Mouse (Mus musculus): ENCODE data around the gene Ptma.
"Not testable (repeated sequence)": the region's sequence is repeated elsewhere in the genome, so short reads cannot be mapped to it uniquely, and the experiment has no call there.

The Ptma gene

GRCm38 (mm10) chr1:86496340-86496739 is 30.2 kb upstream of the Ptma start:
- no peak for DNase-seq (ENCODE audit: extremely low read depth, low read depth)

- DNase-seq (ENCODE audit: extremely low read depth, low read depth), result no peak
Observed at GRCm38 (mm10) chr1:86497361-86497760, 29.2 kb upstream of the Ptma start.

DNA sequence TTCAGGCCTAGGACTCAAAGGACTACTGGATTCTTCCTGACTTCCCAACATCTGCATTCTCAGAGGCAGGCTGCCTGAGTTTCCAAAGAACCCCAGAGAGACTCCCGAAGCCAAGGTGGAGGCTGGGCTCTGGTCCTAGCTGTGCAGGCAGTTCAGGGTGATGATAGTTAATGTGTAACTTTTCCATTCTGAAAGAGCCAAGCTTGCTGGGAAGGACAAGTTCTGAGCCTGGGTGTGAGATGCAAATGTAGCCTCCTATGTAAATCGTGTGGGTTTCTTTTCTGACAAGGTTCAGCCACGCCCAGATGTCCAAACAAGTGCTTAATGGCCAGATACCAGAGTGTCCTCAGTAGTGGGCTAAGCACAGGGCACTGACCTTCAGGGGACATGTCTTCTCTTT is 28.5 kb upstream of the Ptma start:
- no peak for DNase-seq (ENCODE audit: extremely low read depth, low read depth)

- DNase-seq (ENCODE audit: extremely low read depth, low read depth), result no peak
Observed at GRCm38 (mm10) chr1:86498611-86499010, 27.9 kb upstream of the Ptma start.

DNA sequence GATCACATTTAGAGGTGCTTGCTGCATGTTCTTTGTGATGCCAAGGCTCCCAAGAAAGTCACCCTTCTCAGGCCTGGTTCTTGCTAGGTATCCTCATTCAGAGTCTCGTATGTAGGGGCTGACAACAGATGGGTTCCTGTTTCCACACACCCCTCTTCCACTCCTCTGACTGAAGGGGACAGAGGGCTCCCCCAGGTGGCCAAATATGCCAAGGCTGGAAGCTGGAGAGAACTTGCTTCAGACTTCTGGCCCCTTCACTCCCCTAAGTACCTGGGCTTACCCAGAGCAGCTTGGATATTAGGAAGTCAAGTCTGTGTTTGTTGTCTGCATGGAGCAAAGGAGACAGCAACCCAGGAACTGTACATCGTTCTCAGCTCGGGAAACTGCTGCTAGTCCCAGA is 26.6 kb upstream of the Ptma start:
- DNase-seq (ENCODE audit: extremely low read depth, low read depth), result peak; percentile 67

DNA sequence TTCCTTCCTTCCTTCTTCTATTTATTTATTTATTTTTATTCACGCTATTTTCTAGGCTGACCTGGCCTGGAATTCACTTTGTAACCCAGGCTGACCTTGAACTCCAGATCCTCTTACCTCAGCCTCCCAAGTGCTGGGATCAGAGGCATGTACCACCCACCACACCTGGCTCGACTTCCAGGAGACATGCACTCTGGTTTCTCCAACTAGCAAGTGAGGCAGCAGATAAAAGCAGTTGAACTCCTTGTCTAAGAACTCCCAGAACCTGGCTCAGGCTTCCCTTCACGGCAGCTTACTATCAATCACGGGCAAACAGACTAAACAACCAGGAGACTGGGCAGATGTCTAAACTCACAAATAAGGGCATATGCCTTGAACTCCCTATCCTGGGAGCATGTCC is 25.8 kb upstream of the Ptma start:
- DNase-seq (ENCODE audit: extremely low read depth, low read depth), result no peak

DNA sequence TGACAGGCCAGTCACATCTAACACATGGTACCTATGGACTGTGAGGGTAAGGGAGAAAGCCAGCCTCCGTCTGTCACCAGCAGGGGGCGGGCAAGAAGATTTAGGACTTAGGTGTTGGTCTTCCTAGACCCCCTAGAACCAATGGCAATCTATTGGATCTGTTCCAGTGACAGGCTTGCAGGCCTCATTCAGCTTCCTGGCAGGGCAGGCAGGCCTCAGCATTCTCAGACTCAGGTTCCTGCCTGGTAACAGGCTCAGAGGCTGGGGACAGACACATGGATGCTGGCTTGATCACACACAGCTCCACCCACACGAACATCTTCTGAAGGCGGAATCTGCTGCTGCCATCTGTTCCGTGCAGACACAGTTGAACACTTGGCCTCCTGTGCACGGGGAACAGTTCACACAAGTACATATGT is 25.4 kb upstream of the Ptma start:
- peak; percentile 66 for DNase-seq (ENCODE audit: extremely low read depth, low read depth)

DNA sequence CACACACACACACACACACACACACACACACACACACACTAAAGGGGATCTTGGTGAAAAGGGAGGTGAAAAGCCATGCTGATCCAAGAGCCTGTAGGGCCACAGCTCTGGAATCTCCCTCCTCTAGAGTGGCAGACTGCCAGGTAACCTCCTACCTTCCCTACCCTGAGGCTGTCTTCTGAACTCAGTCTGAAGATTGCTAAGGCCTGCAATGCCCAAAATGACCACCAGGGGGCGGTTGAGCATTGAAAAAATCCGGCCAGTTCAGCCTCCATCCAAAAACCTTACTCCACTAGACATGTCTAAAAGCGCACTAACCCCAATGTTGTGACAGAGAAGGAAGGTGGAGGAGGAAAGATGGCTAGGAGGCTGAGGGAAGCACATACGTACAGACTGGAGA is 25.0 kb upstream of the Ptma start:
- DNase-seq (ENCODE audit: extremely low read depth, low read depth), result peak; percentile 79

DNA sequence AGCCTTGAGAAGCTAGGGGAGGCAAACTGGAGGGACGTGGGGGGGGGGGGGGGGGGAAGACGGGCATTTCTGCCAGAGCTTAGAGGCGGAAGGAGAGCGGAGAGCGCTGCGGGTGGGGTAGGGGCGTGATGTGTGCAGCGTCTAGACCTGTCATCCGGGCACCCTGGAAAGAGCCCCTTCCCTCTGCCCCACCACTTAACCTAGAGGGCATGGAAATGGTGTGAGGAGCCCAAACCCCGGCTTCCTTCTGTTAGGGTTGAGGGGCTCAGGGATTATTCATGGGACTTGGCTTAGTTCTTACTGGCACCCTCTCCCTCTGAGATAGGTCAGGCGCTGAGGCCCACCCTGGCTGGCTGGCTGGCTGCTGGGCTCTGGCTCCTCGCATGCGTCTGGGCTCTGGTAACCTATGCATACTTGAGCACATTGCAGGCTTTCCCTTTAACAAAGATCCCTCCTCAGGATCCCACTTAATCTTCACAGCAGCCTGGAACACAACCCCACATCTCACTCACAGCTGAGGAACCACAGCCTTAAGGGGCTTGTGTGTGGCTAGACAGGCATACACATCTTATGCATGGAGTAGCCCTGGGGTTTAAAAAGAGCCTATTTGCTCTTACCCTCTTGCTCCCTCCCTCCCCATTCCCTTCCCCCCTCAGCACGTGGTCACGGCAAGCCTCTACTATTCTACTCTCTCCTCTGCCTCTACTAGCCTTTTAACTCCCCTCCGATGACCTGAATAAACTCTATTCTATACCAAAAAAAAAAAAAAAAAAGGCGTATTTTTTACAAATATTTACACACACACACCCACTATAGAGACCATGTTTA is 24.1 kb upstream of the Ptma start:
- DNase-seq (ENCODE audit: extremely low read depth, low read depth), result no peak

GRCm38 (mm10) chr1:86503165-86503747 is 23.3 kb upstream of the Ptma start:
- no peak for DNase-seq (ENCODE audit: extremely low read depth, low read depth)

- DNase-seq (ENCODE audit: extremely low read depth, low read depth), result peak; percentile 65
Observed at GRCm38 (mm10) chr1:86503906-86504696, 22.4 kb upstream of the Ptma start.

DNA sequence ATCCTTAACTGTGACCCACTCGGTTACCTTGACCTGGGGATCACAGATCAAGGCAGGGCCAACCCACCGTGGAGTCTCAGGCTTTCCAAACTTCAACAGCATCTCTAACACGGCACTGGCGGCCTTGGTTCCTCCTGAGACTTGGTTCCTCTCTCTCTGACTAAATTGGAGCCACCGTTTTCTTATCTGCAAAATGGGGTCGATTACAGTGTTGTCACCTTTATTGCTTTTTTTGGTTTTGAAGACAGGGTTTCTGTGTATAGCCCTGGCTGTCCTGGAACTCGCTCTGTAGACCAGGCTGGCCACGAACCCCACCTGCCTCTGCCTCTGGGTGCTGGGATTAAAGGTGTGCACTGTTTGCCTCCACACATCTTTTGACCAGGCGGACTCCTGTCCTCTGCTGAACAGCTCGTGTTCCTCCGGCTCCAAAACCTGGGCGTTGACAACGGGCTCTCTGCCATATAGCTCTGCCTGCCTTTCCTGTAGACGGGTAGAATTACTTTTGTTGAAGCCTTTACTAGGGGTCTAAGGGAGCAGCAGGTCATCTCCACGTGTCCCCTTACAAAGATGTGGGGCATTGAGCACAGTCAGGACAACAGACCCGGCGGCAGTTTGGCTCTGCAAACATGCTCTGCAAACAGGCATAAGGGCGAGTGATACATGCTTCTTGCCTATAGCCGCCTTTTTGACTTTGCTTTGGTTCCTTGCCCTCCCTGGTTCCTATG is 21.7 kb upstream of the Ptma start:
- no peak for DNase-seq (ENCODE audit: extremely low read depth, low read depth)

DNA sequence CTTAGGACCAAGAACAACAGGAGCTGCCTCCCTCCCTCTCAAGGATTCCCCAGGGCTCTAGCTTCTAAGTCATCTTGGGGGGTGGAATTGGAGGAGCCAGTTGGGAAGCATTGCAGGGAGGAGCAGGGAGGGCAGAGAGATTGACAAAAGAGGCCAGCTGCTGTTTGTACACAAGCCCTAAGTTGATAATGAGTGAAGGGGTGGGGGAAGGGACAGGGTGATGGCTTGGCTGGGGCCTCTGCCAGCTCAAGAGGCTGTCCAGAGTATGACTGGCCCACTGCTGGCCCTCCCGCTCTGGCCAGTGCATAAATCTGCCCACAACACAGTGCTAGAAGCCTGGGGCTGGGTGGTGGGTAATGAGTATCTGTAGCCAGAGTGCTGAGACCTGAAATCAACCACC is 21.1 kb upstream of the Ptma start:
- no peak for DNase-seq (ENCODE audit: extremely low read depth, low read depth)

DNA sequence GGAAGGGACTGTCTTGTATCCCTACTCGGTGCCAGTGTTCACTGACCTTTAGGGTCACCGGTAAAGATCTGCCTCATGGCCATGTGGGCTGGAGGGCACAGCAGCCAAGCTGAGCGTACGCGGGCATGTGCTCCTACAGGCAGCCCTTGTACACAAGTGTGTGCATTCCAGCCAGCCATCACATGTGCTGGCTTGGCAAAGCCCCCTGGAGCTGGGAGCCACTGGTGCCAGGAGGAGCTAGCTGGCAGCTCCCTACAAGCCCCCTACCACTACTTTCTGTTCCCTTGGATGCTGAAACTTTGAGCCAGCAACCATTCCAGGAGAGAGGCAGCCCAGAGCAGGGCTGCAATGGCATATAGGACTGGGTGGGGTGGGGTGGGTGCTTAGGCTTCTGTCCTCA is 20.1 kb upstream of the Ptma start:
- no peak for DNase-seq (ENCODE audit: extremely low read depth, low read depth)

- DNase-seq (ENCODE audit: extremely low read depth, low read depth), result no peak
Observed at GRCm38 (mm10) chr1:86507866-86508265, 18.7 kb upstream of the Ptma start.

DNA sequence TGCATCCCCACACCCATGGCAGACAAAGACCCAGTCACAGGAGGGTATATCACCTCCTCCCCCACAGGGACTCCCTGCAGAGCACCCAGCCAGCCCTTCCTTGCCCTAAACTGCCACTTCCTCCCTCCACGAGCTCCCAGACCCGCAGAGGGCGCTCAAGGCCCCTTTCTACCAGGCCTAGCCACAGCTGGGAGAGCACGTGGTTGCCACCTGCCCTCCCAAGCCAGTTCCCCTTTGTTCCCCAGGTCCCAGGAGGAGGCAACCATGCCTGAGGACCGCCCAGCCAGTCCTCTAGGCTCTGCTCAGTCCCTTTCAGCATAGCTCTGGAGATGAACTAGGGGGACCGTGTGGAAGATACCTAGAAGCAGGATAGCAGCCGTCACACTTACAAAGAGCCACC is 17.1 kb upstream of the Ptma start:
- DNase-seq (ENCODE audit: extremely low read depth, low read depth), result peak; percentile 90

- DNase-seq (ENCODE audit: extremely low read depth, low read depth), result no peak
Observed at GRCm38 (mm10) chr1:86510266-86510665, 16.3 kb upstream of the Ptma start.

GRCm38 (mm10) chr1:86510676-86511441 is 15.7 kb upstream of the Ptma start:
- no peak for DNase-seq (ENCODE audit: extremely low read depth, low read depth)

DNA sequence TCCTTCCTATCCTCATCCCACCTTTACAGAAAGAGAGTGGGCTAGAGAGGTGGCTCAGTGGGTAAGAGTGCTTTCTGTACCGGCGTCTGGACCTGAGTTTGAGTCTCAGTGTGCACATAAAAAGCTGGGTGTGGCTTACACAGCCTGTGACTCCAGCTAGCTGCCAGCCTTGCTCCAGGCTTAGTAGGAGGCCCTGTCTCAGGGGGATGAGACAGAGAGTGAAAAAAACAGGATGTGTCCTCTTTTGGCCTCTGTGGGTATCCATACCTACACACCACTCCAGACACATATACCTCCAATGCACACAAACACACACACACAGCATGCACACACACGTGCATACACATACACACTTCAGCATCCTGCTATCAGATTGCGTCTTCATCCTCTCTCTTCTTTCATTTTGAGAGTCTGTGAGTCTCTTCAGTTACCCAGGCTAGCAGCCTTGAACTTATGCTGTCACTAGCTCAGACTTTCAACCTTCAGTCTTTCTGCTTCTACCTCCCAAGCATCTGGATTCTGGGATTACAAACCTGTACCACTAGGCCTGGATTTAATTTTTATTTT is 14.3 kb upstream of the Ptma start:
- no peak for DNase-seq (ENCODE audit: extremely low read depth, low read depth)

DNA sequence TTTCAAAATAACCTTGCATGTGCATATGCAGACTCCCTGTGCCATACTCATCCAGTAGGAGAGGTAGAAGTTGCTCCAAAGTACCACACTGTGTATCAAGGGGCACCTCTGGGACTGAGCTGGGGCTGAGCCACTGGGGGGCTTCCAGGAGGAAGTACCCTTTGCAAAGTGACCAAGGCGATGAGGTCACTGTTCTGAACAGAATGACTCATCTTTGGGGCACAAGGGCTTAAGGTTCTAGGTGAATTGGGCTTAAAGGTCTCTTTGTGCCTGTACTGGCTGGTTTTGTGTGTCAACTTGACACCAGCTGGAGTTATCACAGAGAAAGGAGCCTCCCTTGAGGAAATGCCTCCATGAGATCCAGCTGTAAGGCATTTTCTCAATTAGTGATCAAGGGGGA is 13.5 kb upstream of the Ptma start:
- DNase-seq (ENCODE audit: extremely low read depth, low read depth), result not testable (repeated sequence)
